Mouse (Mus musculus) olfactory bulb, adult 2 months (tissue): ENCODE data around the gene Polr1b.

Source experiments
- CTCF ChIP-seq: fragments of 200-500 bp; IDR thresholded peaks from 2 replicates; pipeline ENCODE4 v1.5.1; 2012; ENCODE audit warnings: low read depth, mild to moderate bottlenecking, low read length, moderate library complexity; ENCODE audit not compliant: insufficient read depth
- POLR2A ChIP-seq: fragments of 200-500 bp; IDR thresholded peaks from 2 replicates; pipeline ENCODE4 v1.6.1; 2012; ENCODE audit warnings: mild to moderate bottlenecking, low read depth, low read length, moderate library complexity; ENCODE audit not compliant: insufficient read depth

DNA sequence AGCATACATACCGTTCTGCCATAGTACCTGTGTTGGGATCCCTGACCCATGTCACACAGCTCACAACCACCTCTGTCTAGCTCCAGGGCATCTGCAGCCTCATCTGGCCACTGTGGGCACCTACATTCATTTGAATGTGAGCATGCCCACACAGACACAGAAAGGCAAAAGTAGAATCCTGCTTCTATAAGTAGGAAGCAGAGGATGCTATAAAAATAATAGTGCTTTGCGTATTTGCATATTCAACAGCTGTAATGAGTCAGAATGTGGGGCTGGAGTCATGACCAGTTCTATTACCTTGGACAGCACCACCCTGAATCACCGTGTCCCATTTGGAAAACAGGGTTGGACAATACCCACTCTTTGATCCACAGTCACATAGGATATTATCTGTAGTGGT, 30.5 kb upstream of the Polr1b start:
- no peak for TF ChIP-seq CTCF
- no peak for TF ChIP-seq POLR2A
